Mouse (Mus musculus) stomach, postnatal 0 days (tissue): ENCODE data around the gene Lrrc23. TPM values are rescaled to one million over a fixed set of nuclear protein-coding genes. Genes with fewer than 3 reads are reported as not detected.

ENCODE experiments used
- ATAC-seq: fragments of 200-750 bp; cut with Nextera tagmentation; 2 replicates; pipeline ENCODE4 v1.8.0; 2017; ENCODE audit not compliant: low FRiP score, low TSS enrichment
- DNase-seq: peaks from one replicate; pipeline ENCODE4 v3.0.0-alpha.2; 2016; ENCODE audit warnings: low spot score
- H3K27ac ChIP-seq: fragments of 300-500 bp; sonication (generic); replicated peaks from 2 replicates; pipeline ENCODE4 v1.5.1; 2014; ENCODE audit warnings: mild to moderate bottlenecking, control low read depth
- H3K27me3 ChIP-seq: fragments of 300-500 bp; sonication (generic); 2 replicates; pipeline ENCODE4 v1.6.1; 2014; ENCODE audit warnings: low read length; ENCODE audit not compliant: control insufficient read depth, insufficient read depth
- H3K36me3 ChIP-seq: fragments of 300-500 bp; sonication (generic); 2 replicates; pipeline ENCODE4 v1.6.1; 2014; ENCODE audit warnings: low read length, mixed read lengths; ENCODE audit not compliant: control insufficient read depth, insufficient read depth
- H3K4me1 ChIP-seq: fragments of 300-500 bp; sonication (generic); replicated peaks from 2 replicates; pipeline ENCODE4 v1.6.1; 2014; ENCODE audit warnings: antibody characterized with exemption; ENCODE audit not compliant: control insufficient read depth, insufficient read depth
- H3K4me2 ChIP-seq: fragments of 300-500 bp; sonication (generic); replicated peaks from 2 replicates; pipeline ENCODE4 v1.6.1; 2014; ENCODE audit warnings: low read depth, mild to moderate bottlenecking, control low read depth, moderate library complexity
- H3K4me3 ChIP-seq: fragments of 300-500 bp; sonication (generic); 2 replicates; pipeline ENCODE4 v1.5.1; 2014; ENCODE audit warnings: low read depth, low read length, control low read depth
- H3K9ac ChIP-seq: fragments of 300-500 bp; sonication (generic); 2 replicates; pipeline ENCODE4 v1.6.1; 2014; ENCODE audit warnings: mild to moderate bottlenecking, low read length, control low read depth, mixed read lengths
- H3K9me3 ChIP-seq: fragments of 300-500 bp; sonication (generic); 2 replicates; pipeline ENCODE4 v1.6.1; 2016; ENCODE audit warnings: low read length; ENCODE audit not compliant: control insufficient read depth
- CTCF ChIP-seq: IDR thresholded peaks from 2 replicates; pipeline ENCODE4 v1.5.1; 2016; ENCODE audit warnings: antibody characterized with exemption, low read depth, mild to moderate bottlenecking, moderate library complexity
- EP300 ChIP-seq: optimal IDR thresholded peaks from 2 replicates; pipeline ENCODE3; 2016; ENCODE audit warnings: antibody characterized with exemption
- WGBS: fragments of 180-500 bp; shearing (Covaris S2); extraction: QIAGEN DNeasy Blood & Tissue Kit; methylation state at CpG from one replicate; pipeline ENCODE4 v1.1.7; 2014; 5-methylcytosine and 5-hydroxymethylcytosine counted together
- polyA plus RNA-seq: library from polyadenylated mRNA; unstranded; fragments of >200 nt; fragmentation: Nextera tagmentation; extraction: Ambion mirVana; gene quantifications from 2 replicates; pipeline ENCODE4 v1.2.1, GENCODE M21; 2015

Gene Lrrc23
- polyA plus RNA-seq, 1 experiment from 2014 or later = 0.19 TPM

- TF ChIP-seq EP300 (no peak), CTCF (no peak)
- ATAC-seq (peak; percentile 5; the same call in 1 of the 2 replicates), DNase-seq (no peak)
- Histone ChIP-seq H3K4me1 (peaks cover 10% of the 10 kb centered on the region), H3K36me3 (no peaks in the 10 kb centered on the region), H3K9ac (peak overlapping the region; percentile 94), H3K4me3 (peak overlapping the region; percentile 76), H3K4me2 (peak overlapping the region; percentile 72), H3K27me3 (no peaks in the 10 kb centered on the region), H3K9me3 (no peaks in the 10 kb centered on the region), H3K27ac (peak overlapping the region; percentile 97)
- WGBS = 34% methylated on average over 5 of the region's 5 CpGs
Observed at GRCm38 (mm10) chr6:124757909-124758848, 21.3 kb downstream of the Lrrc23 start.

DNA sequence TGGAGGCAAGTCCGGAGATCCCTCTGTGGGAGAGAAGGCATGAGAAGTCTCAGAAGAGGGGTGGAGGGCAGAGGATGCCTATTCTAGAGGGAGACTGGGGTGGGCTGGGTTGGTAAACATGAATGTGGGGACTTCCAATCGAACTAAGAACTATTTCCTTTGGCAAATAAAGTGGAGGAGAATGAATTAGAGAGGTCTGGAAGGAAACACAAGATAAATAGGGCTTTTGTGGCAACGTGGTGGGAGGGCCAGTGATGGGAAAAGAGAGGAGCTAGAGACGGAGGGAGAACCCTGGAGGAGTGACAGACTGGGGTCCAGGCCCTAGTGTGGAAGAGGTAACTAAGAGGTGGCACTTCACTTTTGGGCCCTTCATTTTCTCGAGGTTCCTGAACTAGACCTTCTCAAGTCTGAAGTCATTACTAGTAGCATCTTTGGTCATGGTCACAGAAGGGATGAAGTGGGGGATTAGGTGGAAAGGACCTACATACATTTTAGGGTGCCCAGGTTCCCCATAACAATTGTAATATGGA is 22.1 kb downstream of the Lrrc23 start:
- WGBS = 8% methylated on average over 5 of the region's 5 CpGs
- H3K4me3 ChIP-seq = peak overlapping the region; percentile 76
- H3K9me3 ChIP-seq = no peaks in the 10 kb centered on the region
- H3K27ac ChIP-seq = peak overlapping the region; percentile 97
- H3K4me1 ChIP-seq = peaks cover 10% of the 10 kb centered on the region
- ATAC-seq (no peak), DNase-seq (no peak)
- H3K4me2 ChIP-seq = peak overlapping the region; percentile 72
- TF ChIP-seq EP300 (no peak), CTCF (no peak)
- H3K36me3 ChIP-seq = no peaks in the 10 kb centered on the region
- no peaks in the 10 kb centered on the region for H3K27me3 ChIP-seq
- peak overlapping the region; percentile 94 for H3K9ac ChIP-seq

- Histone ChIP-seq H3K4me1 (peaks cover 10% of the 10 kb centered on the region), H3K27me3 (no peaks in the 10 kb centered on the region), H3K4me3 (peak overlapping the region; percentile 76), H3K9ac (peak overlapping the region; percentile 94), H3K36me3 (no peaks in the 10 kb centered on the region), H3K9me3 (no peaks in the 10 kb centered on the region), H3K27ac (peak overlapping the region; percentile 97), H3K4me2 (peak overlapping the region; percentile 72)
- DNase-seq (peak; percentile 88), ATAC-seq (peak; percentile 76)
- WGBS = under 1% methylated on average over 47 of the region's 54 CpGs
- peak; percentile 35 for TF ChIP-seq EP300
- no peak for TF ChIP-seq CTCF
Observed at GRCm38 (mm10) chr6:124756652-124757350, 22.7 kb downstream of the Lrrc23 start.

DNA sequence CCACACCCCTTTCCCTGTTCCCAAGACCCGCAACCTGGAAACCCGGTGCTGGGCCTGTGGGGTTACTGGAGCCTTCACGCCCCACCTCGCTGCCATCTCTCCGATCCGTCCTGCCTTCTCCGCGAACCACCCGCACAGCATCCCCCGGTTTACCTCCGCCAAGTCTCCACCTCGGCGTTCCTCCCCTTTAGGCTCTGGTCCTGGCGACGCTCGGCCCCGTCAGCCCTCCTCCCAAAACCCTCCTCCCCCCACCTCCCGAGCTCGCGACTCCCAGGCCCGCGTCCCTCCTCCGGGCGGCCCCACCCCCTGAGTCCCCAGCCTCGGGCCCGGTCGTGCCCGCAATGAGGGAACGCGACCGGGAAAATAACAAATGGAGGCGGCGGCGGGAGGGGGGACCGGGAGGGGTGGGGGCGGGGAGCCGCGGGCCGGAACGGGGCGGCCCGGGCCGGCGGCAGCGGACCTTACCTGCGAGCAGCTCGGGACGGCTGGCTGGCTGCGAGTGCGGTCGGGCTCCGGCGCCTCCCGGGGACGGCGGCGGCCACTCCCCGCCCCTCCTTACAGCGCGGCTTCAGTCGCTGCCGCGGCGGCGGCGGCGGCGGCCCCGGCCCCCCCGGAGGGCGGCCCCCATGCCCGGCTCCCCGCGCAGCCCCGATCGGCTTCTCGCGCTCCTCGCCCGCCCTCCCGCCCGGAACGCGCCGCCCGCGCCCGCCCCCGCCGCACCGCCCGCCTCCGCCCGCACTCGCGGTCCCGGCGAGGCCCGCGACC is 23.5 kb downstream of the Lrrc23 start, which contains the start of the genes Gm45234 and Atn1:
TSS of gene Gm45234 (minus strand) at position 191 of the 765 bp plus-strand sequence.
TSS of gene Atn1 (minus strand) at position 694 of the 765 bp plus-strand sequence.
- WGBS = 2% methylated on average over 38 of the region's 100 CpGs

DNA sequence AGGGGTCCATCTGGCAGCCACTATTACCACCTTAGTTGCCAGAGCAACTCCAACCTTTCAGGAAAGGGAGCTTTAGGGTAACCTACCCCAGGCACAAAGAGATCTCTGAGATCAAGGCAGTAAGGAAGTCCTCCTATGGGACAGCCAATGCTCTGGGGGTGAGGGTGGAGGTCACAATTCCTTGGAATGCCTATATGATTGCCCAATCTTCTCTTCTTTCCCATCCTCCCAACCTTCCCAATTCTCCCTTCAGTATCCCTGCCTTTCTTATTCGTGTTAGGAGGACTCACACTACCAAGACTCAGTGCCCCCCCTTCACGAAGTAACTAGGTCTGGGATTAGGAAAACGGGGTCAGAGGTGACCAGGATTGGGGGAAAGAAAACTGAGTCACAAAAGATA is 24.2 kb downstream of the Lrrc23 start:
- DNase-seq (no peak), ATAC-seq (no peak)
- Histone ChIP-seq H3K27me3 (no peaks in the 10 kb centered on the region), H3K4me1 (peaks cover 10% of the 10 kb centered on the region), H3K9ac (peak overlapping the region; percentile 94), H3K36me3 (no peaks in the 10 kb centered on the region), H3K4me3 (peak overlapping the region; percentile 76), H3K27ac (peak overlapping the region; percentile 97), H3K9me3 (no peaks in the 10 kb centered on the region), H3K4me2 (peak overlapping the region; percentile 72)
- TF ChIP-seq CTCF (no peak), EP300 (no peak)
- 3% methylated on average over 3 of the region's 3 CpGs for WGBS

More for the DNA sequence above, 23.5 kb downstream of the Lrrc23 start, which contains the start of the genes Gm45234 and Atn1:
- Histone ChIP-seq H3K9me3 (no peaks in the 10 kb centered on the region), H3K9ac (peak within 1 kb of the TSS; percentile 94), H3K27me3 (no peaks in the 10 kb centered on the region), H3K36me3 (no peaks in the 10 kb centered on the region), H3K4me3 (peak within 1 kb of the TSS; percentile 76), H3K27ac (peak within 1 kb of the TSS; percentile 97), H3K4me1 (peaks cover 10% of the 10 kb centered on the region), H3K4me2 (peak within 1 kb of the TSS; percentile 72)
- TF ChIP-seq CTCF = no peak
- TF ChIP-seq EP300 = no peak
- peak; percentile 56 for ATAC-seq
- DNase-seq = peak; percentile 84
